Mouse (Mus musculus) lung, embryonic 14.5 days (tissue): Measurements from ENCODE around the gene Fam168b. TPM values are rescaled to one million over a fixed set of nuclear protein-coding genes. Genes with fewer than 3 reads are reported as not detected.

ENCODE experiments used
- ATAC-seq: fragments of 200-750 bp; cut with Nextera tagmentation; 2 replicates; pipeline ENCODE4 v1.8.0; 2017; ENCODE audit warnings: mild to moderate bottlenecking, moderate TSS enrichment, moderate library complexity; ENCODE audit not compliant: insufficient read depth
- DNase-seq: peaks from one replicate; pipeline ENCODE4 v3.0.0-alpha.2; 2015
- H3K27ac ChIP-seq: fragments of 300-500 bp; sonication (generic); 2 replicates; pipeline ENCODE4 v1.5.1; 2014; ENCODE audit warnings: low read depth, mild to moderate bottlenecking, moderate library complexity
- H3K27me3 ChIP-seq: fragments of 300-500 bp; sonication (generic); 2 replicates; pipeline ENCODE4 v1.6.1; 2014; ENCODE audit warnings: low read length, control low read depth; ENCODE audit not compliant: insufficient read depth
- H3K36me3 ChIP-seq: fragments of 300-500 bp; sonication (generic); 2 replicates; pipeline ENCODE4 v1.6.1; 2014; ENCODE audit warnings: control low read depth; ENCODE audit not compliant: insufficient read depth
- H3K4me1 ChIP-seq: fragments of 300-500 bp; sonication (generic); 2 replicates; pipeline ENCODE4 v1.6.1; 2014; ENCODE audit warnings: antibody characterized with exemption, control low read depth; ENCODE audit not compliant: insufficient read depth
- H3K4me2 ChIP-seq: fragments of 300-500 bp; sonication (generic); 2 replicates; pipeline ENCODE4 v1.6.1; 2014; ENCODE audit warnings: mild to moderate bottlenecking
- H3K4me3 ChIP-seq: fragments of 300-500 bp; sonication (generic); 2 replicates; pipeline ENCODE4 v1.5.1; 2014; ENCODE audit warnings: low read depth, low read length
- H3K9ac ChIP-seq: fragments of 300-500 bp; sonication (generic); 2 replicates; pipeline ENCODE4 v1.6.1; 2014
- H3K9me3 ChIP-seq: fragments of 300-500 bp; sonication (generic); 2 replicates; pipeline ENCODE4 v1.6.1; 2016; ENCODE audit warnings: low read depth, low read length, control low read depth
- CTCF ChIP-seq: IDR thresholded peaks from 2 replicates; pipeline ENCODE4 v1.5.1; 2016; ENCODE audit warnings: antibody characterized with exemption, low read depth
- WGBS: fragments of 180-500 bp; shearing (Covaris S2); extraction: QIAGEN DNeasy Blood & Tissue Kit; methylation state at CpG from one replicate; pipeline ENCODE4 v1.1.7; 2014; 5-methylcytosine and 5-hydroxymethylcytosine counted together
- polyA plus RNA-seq: library from polyadenylated mRNA; unstranded; fragments of >200 nt; fragmentation: Nextera tagmentation; extraction: Ambion mirVana; gene quantifications from 2 replicates; pipeline ENCODE4 v1.2.1, GENCODE M21; 2014

The Fam168b gene
- polyA plus RNA-seq, 1 experiment from 2014 or later, result 86.0 TPM

GRCm38 (mm10) chr1:34851562-34851961, 8.7 kb upstream of the Fam168b start:
- Histone ChIP-seq H3K4me2 (peak overlapping the region; percentile 36; the same call in 1 of the 2 replicates), H3K27ac (no peak overlapping the region), H3K4me3 (no peak overlapping the region), H3K9ac (no peak overlapping the region), H3K36me3 (no peaks in the 10 kb centered on the region), H3K27me3 (no peaks in the 10 kb centered on the region), H3K4me1 (no peaks in the 10 kb centered on the region), H3K9me3 (no peaks in the 10 kb centered on the region)
- ATAC-seq (no peak), DNase-seq (no peak)
- TF ChIP-seq CTCF, result no peak
- WGBS, result 58% methylated on average over 6 of the region's 6 CpGs

GRCm38 (mm10) chr1:34850343-34851136, 7.7 kb upstream of the Fam168b start:
- no peaks in the 10 kb centered on the region for H3K4me1 ChIP-seq
- H3K9me3 ChIP-seq, result no peaks in the 10 kb centered on the region
- H3K27ac ChIP-seq, result no peak overlapping the region
- H3K36me3 ChIP-seq, result no peaks in the 10 kb centered on the region
- peak overlapping the region; percentile 79 for H3K4me2 ChIP-seq
- ATAC-seq (peak; percentile 38; the same call in 1 of the 2 replicates), DNase-seq (no peak)
- no peak for TF ChIP-seq CTCF
- H3K4me3 ChIP-seq, result peak overlapping the region; percentile 65
- WGBS, result 46% methylated on average over 11 of the region's 11 CpGs
- H3K9ac ChIP-seq, result peak overlapping the region; percentile 73
- no peaks in the 10 kb centered on the region for H3K27me3 ChIP-seq

- H3K27me3 ChIP-seq, result no peaks in the 10 kb centered on the region
- peak; percentile 85 for DNase-seq
- H3K4me2 ChIP-seq, result peak within 1 kb of the TSS; percentile 79
- TF ChIP-seq CTCF, result no peak
- peak within 1 kb of the TSS; percentile 73 for H3K9ac ChIP-seq
- peak; percentile 86 for ATAC-seq
- H3K4me3 ChIP-seq, result peak within 1 kb of the TSS; percentile 65
- H3K4me1 ChIP-seq, result no peaks in the 10 kb centered on the region
- H3K36me3 ChIP-seq, result no peaks in the 10 kb centered on the region
- H3K9me3 ChIP-seq, result no peaks in the 10 kb centered on the region
- no peak within 1 kb of the TSS; the same call in 1 of the 2 replicates for H3K27ac ChIP-seq
- WGBS, result under 1% methylated on average over 36 of the region's 40 CpGs
Observed at GRCm38 (mm10) chr1:34849745-34850342, 7.0 kb upstream of the Fam168b start, which contains the start of gene Plekhb2. Gene Plekhb2 (plus strand): TSS chr1:34849976.

- TF ChIP-seq CTCF, result no peak
- DNase-seq (no peak), ATAC-seq (no peak)
- Histone ChIP-seq H3K4me1 (no peaks in the 10 kb centered on the region), H3K9me3 (no peaks in the 10 kb centered on the region), H3K4me3 (no peak overlapping the region), H3K4me2 (no peak overlapping the region), H3K27ac (no peak overlapping the region), H3K36me3 (no peaks in the 10 kb centered on the region), H3K27me3 (no peaks in the 10 kb centered on the region), H3K9ac (no peak overlapping the region)
- WGBS, result 76% methylated on average over 3 of the region's 3 CpGs
Observed at GRCm38 (mm10) chr1:34847070-34847469, 4.2 kb upstream of the Fam168b start.

GRCm38 (mm10) chr1:34842389-34842861, 440 bp downstream of the Fam168b start:
- Histone ChIP-seq H3K4me3 (peak overlapping the region; percentile 78), H3K4me2 (peak overlapping the region; percentile 82), H3K27me3 (no peaks in the 10 kb centered on the region), H3K36me3 (no peaks in the 10 kb centered on the region), H3K27ac (peak overlapping the region; percentile 97), H3K9me3 (no peaks in the 10 kb centered on the region), H3K9ac (peak overlapping the region; percentile 91), H3K4me1 (peaks cover 17% of the 10 kb centered on the region)
- DNase-seq, result peak; percentile 77
- under 1% methylated on average over 42 of the region's 51 CpGs for WGBS
- TF ChIP-seq CTCF, result no peak
- peak; percentile 89 for ATAC-seq

- Histone ChIP-seq H3K4me3 (peak overlapping the region; percentile 78), H3K4me1 (peaks cover 17% of the 10 kb centered on the region), H3K9ac (peak overlapping the region; percentile 91), H3K4me2 (peak overlapping the region; percentile 82), H3K36me3 (no peaks in the 10 kb centered on the region), H3K9me3 (no peaks in the 10 kb centered on the region), H3K27me3 (no peaks in the 10 kb centered on the region), H3K27ac (peak overlapping the region; percentile 97)
- WGBS, result 0% methylated on average over 12 of the region's 12 CpGs
- ATAC-seq (no peak), DNase-seq (peak; percentile 38)
- TF ChIP-seq CTCF, result no peak
Observed at GRCm38 (mm10) chr1:34841709-34842388, 1.0 kb downstream of the Fam168b start.
